Mouse (Mus musculus) forebrain, embryonic 13.5 days (tissue): Measurements from ENCODE around the gene Ston2. TPM values are rescaled to one million over a fixed set of nuclear protein-coding genes. Genes with fewer than 3 reads are reported as not detected.

ENCODE experiments used
- ATAC-seq: fragments of 200-750 bp; cut with Nextera tagmentation; 2 replicates; pipeline ENCODE4 v1.8.0; 2017
- H3K27ac ChIP-seq: fragments of 300-500 bp; sonication (generic); 2 replicates; pipeline ENCODE4 v1.5.1; 2015; ENCODE audit warnings: inconsistent platforms, mild to moderate bottlenecking, moderate library complexity
- H3K27me3 ChIP-seq: fragments of 300-500 bp; sonication (generic); 2 replicates; pipeline ENCODE4 v1.6.1; 2015; ENCODE audit warnings: mild to moderate bottlenecking, inconsistent platforms
- H3K36me3 ChIP-seq: fragments of 300-500 bp; sonication (generic); 2 replicates; pipeline ENCODE4 v1.6.1; 2015; ENCODE audit warnings: mild to moderate bottlenecking, inconsistent platforms; ENCODE audit not compliant: poor library complexity, severe bottlenecking
- H3K4me1 ChIP-seq: fragments of 300-500 bp; sonication (generic); 2 replicates; pipeline ENCODE4 v1.6.1; 2015; ENCODE audit warnings: inconsistent platforms
- H3K4me2 ChIP-seq: fragments of 300-500 bp; sonication (generic); 2 replicates; pipeline ENCODE4 v1.6.1; 2015; ENCODE audit warnings: inconsistent platforms, mild to moderate bottlenecking, moderate library complexity
- H3K4me3 ChIP-seq: fragments of 300-500 bp; sonication (generic); 2 replicates; pipeline ENCODE4 v1.5.1; 2015; ENCODE audit warnings: mild to moderate bottlenecking, inconsistent platforms
- H3K9ac ChIP-seq: fragments of 300-500 bp; sonication (generic); 2 replicates; pipeline ENCODE4 v1.6.1; 2015; ENCODE audit warnings: mild to moderate bottlenecking, inconsistent platforms
- H3K9me3 ChIP-seq: fragments of 300-500 bp; sonication (generic); replicated peaks from 2 replicates; pipeline ENCODE4 v1.6.1; 2016; ENCODE audit warnings: inconsistent platforms
- WGBS: fragments of 180-500 bp; shearing (Covaris S2); methylation state at CpG from one replicate; pipeline ENCODE4 v1.1.7; 2015; 5-methylcytosine and 5-hydroxymethylcytosine counted together
- polyA plus RNA-seq: library from polyadenylated mRNA; unstranded; fragments of >200 nt; fragmentation: Nextera tagmentation; extraction: Ambion mirVana; gene quantifications from 2 replicates; pipeline ENCODE4 v1.2.1, GENCODE M21; 2015

The Ston2 gene
- polyA plus RNA-seq, 1 experiment from 2014 or later = 10.5 TPM

- no peaks in the 10 kb centered on the region for H3K36me3 ChIP-seq
- no peak overlapping the region for H3K4me2 ChIP-seq
- no peaks in the 10 kb centered on the region for H3K27me3 ChIP-seq
- no peaks in the 10 kb centered on the region for H3K9me3 ChIP-seq
- ATAC-seq = no peak
- H3K9ac ChIP-seq = no peak overlapping the region
- H3K27ac ChIP-seq = no peak overlapping the region
- WGBS = 64% methylated on average over 10 of the region's 10 CpGs
- H3K4me3 ChIP-seq = no peak overlapping the region
- H3K4me1 ChIP-seq = no peaks in the 10 kb centered on the region
Observed at GRCm38 (mm10) chr12:91786355-91786754, 1.8 kb downstream of the Ston2 start.

GRCm38 (mm10) chr12:91781432-91781831 lies 6.8 kb downstream of the Ston2 start:
- Histone ChIP-seq H3K4me3 (no peak overlapping the region), H3K27ac (no peak overlapping the region), H3K4me2 (no peak overlapping the region), H3K9me3 (no peaks in the 10 kb centered on the region), H3K27me3 (no peaks in the 10 kb centered on the region), H3K36me3 (no peaks in the 10 kb centered on the region), H3K9ac (no peak overlapping the region), H3K4me1 (peaks cover 22% of the 10 kb centered on the region)
- 94% methylated on average over 5 of the region's 5 CpGs for WGBS
- ATAC-seq = no peak

- no peak overlapping the region for H3K4me3 ChIP-seq
- H3K36me3 ChIP-seq = no peaks in the 10 kb centered on the region
- WGBS = 93% methylated on average over 3 of the region's 3 CpGs
- H3K9ac ChIP-seq = no peak overlapping the region
- peaks cover 28% of the 10 kb centered on the region for H3K4me1 ChIP-seq
- H3K9me3 ChIP-seq = no peaks in the 10 kb centered on the region
- no peak overlapping the region for H3K4me2 ChIP-seq
- H3K27ac ChIP-seq = no peak overlapping the region
- ATAC-seq = no peak
- H3K27me3 ChIP-seq = no peaks in the 10 kb centered on the region
Observed at GRCm38 (mm10) chr12:91780531-91780930, 7.7 kb downstream of the Ston2 start.

- peak; percentile 97 for ATAC-seq
- Histone ChIP-seq H3K27ac (peak overlapping the region; percentile 51; the same call in 1 of the 2 replicates), H3K27me3 (no peaks in the 10 kb centered on the region), H3K9me3 (no peaks in the 10 kb centered on the region), H3K9ac (peak overlapping the region; percentile 78), H3K4me1 (peaks cover 35% of the 10 kb centered on the region), H3K4me3 (peak overlapping the region; percentile 82), H3K36me3 (no peaks in the 10 kb centered on the region), H3K4me2 (peak overlapping the region; percentile 97)
- 1% methylated on average over 35 of the region's 35 CpGs for WGBS
Observed at GRCm38 (mm10) chr12:91779004-91779365, 9.2 kb downstream of the Ston2 start.

GRCm38 (mm10) chr12:91778211-91779003 lies 9.8 kb downstream of the Ston2 start:
- no peaks in the 10 kb centered on the region for H3K36me3 ChIP-seq
- peak overlapping the region; percentile 51 for H3K27ac ChIP-seq
- peak; percentile 87 for ATAC-seq
- peak overlapping the region; percentile 82 for H3K4me3 ChIP-seq
- H3K4me1 ChIP-seq = peaks cover 35% of the 10 kb centered on the region
- WGBS = 1% methylated on average over 48 of the region's 51 CpGs
- H3K9ac ChIP-seq = peak overlapping the region; percentile 78
- H3K4me2 ChIP-seq = peak overlapping the region; percentile 97
- H3K27me3 ChIP-seq = no peaks in the 10 kb centered on the region
- no peaks in the 10 kb centered on the region for H3K9me3 ChIP-seq

- Histone ChIP-seq H3K4me2 (no peak overlapping the region), H3K36me3 (no peaks in the 10 kb centered on the region), H3K9ac (no peak overlapping the region), H3K4me3 (no peak overlapping the region), H3K27ac (no peak overlapping the region), H3K9me3 (no peaks in the 10 kb centered on the region), H3K4me1 (peaks cover 35% of the 10 kb centered on the region), H3K27me3 (no peaks in the 10 kb centered on the region)
- 89% methylated on average over 5 of the region's 5 CpGs for WGBS
- no peak for ATAC-seq
Observed at GRCm38 (mm10) chr12:91776342-91776741, 11.8 kb downstream of the Ston2 start.

- H3K9ac ChIP-seq = no peak overlapping the region
- WGBS = 72% methylated on average over 8 of the region's 8 CpGs
- no peaks in the 10 kb centered on the region for H3K9me3 ChIP-seq
- H3K27me3 ChIP-seq = no peaks in the 10 kb centered on the region
- H3K36me3 ChIP-seq = no peaks in the 10 kb centered on the region
- H3K27ac ChIP-seq = no peak overlapping the region
- H3K4me1 ChIP-seq = peaks cover 35% of the 10 kb centered on the region
- ATAC-seq = no peak
- no peak overlapping the region for H3K4me3 ChIP-seq
- no peak overlapping the region for H3K4me2 ChIP-seq
Observed at GRCm38 (mm10) chr12:91774811-91775284, 13.3 kb downstream of the Ston2 start.

GRCm38 (mm10) chr12:91768871-91769270 lies 19.3 kb downstream of the Ston2 start:
- H3K27ac ChIP-seq = no peak overlapping the region
- ATAC-seq = no peak
- H3K4me1 ChIP-seq = peaks cover 28% of the 10 kb centered on the region
- H3K4me2 ChIP-seq = no peak overlapping the region
- H3K36me3 ChIP-seq = no peaks in the 10 kb centered on the region
- H3K27me3 ChIP-seq = no peaks in the 10 kb centered on the region
- no peaks in the 10 kb centered on the region for H3K9me3 ChIP-seq
- H3K9ac ChIP-seq = no peak overlapping the region
- WGBS = 76% methylated on average over 2 of the region's 2 CpGs
- H3K4me3 ChIP-seq = no peak overlapping the region

GRCm38 (mm10) chr12:91768176-91768575 lies 20.0 kb downstream of the Ston2 start:
- no peak overlapping the region for H3K27ac ChIP-seq
- 90% methylated on average over 6 of the region's 6 CpGs for WGBS

GRCm38 (mm10) chr12:91766338-91767107 lies 21.7 kb downstream of the Ston2 start:
- Histone ChIP-seq H3K36me3 (no peaks in the 10 kb centered on the region), H3K27me3 (no peaks in the 10 kb centered on the region), H3K9me3 (no peaks in the 10 kb centered on the region), H3K4me1 (peaks cover 28% of the 10 kb centered on the region), H3K4me2 (peak overlapping the region; percentile 27; the same call in 1 of the 2 replicates), H3K4me3 (no peak overlapping the region), H3K9ac (peak overlapping the region; percentile 26; the same call in 1 of the 2 replicates), H3K27ac (no peak overlapping the region)
- ATAC-seq = peak; percentile 84
- WGBS = 43% methylated on average over 14 of the region's 14 CpGs

More at GRCm38 (mm10) chr12:91768176-91768575, 20.0 kb downstream of the Ston2 start:
- no peak overlapping the region for H3K4me3 ChIP-seq
- H3K27me3 ChIP-seq = no peaks in the 10 kb centered on the region
- no peak overlapping the region for H3K4me2 ChIP-seq
- H3K4me1 ChIP-seq = peaks cover 28% of the 10 kb centered on the region
- no peak for ATAC-seq
- no peak overlapping the region for H3K9ac ChIP-seq
- no peaks in the 10 kb centered on the region for H3K36me3 ChIP-seq
- no peaks in the 10 kb centered on the region for H3K9me3 ChIP-seq

- Histone ChIP-seq H3K36me3 (no peaks in the 10 kb centered on the region), H3K4me1 (peaks cover 28% of the 10 kb centered on the region), H3K27me3 (no peaks in the 10 kb centered on the region), H3K9ac (no peak overlapping the region), H3K27ac (no peak overlapping the region), H3K4me3 (no peak overlapping the region), H3K9me3 (no peaks in the 10 kb centered on the region), H3K4me2 (no peak overlapping the region)
- ATAC-seq = no peak
- 74% methylated on average over 13 of the region's 13 CpGs for WGBS
Observed at GRCm38 (mm10) chr12:91765504-91765903, 22.7 kb downstream of the Ston2 start.

GRCm38 (mm10) chr12:91765054-91765453 lies 23.1 kb downstream of the Ston2 start:
- no peak for ATAC-seq
- no peak overlapping the region for H3K4me2 ChIP-seq
- no peak overlapping the region for H3K4me3 ChIP-seq
- H3K9ac ChIP-seq = no peak overlapping the region
- no peaks in the 10 kb centered on the region for H3K27me3 ChIP-seq
- H3K27ac ChIP-seq = no peak overlapping the region
- 15% methylated on average over 2 of the region's 2 CpGs for WGBS
- peaks cover 28% of the 10 kb centered on the region for H3K4me1 ChIP-seq
- no peaks in the 10 kb centered on the region for H3K9me3 ChIP-seq
- H3K36me3 ChIP-seq = no peaks in the 10 kb centered on the region
